Mouse (Mus musculus) heart, postnatal 0 days (tissue): ENCODE measurements around the gene Rhoh. TPM values are rescaled to one million over a fixed set of nuclear protein-coding genes. Genes with fewer than 3 reads are reported as not detected.

Source experiments
- ATAC-seq: fragments of 200-750 bp; cut with Nextera tagmentation; 2 replicates; pipeline ENCODE4 v1.8.0; 2017; ENCODE audit warnings: low read depth, moderate number of reproducible peaks, moderate library complexity; ENCODE audit not compliant: insufficient read depth
- DNase-seq: peaks from one replicate; pipeline ENCODE4 v3.0.0-alpha.2; 2016; ENCODE audit warnings: low spot score
- H3K27ac ChIP-seq: fragments of 300-500 bp; sonication (generic); 2 replicates; pipeline ENCODE4 v1.5.1; 2014; ENCODE audit warnings: low read depth, mild to moderate bottlenecking
- H3K27me3 ChIP-seq: fragments of 300-500 bp; sonication (generic); 2 replicates; pipeline ENCODE4 v1.6.1; 2014; ENCODE audit warnings: low read length, mixed read lengths; ENCODE audit not compliant: control insufficient read depth, insufficient read depth
- H3K36me3 ChIP-seq: fragments of 300-500 bp; sonication (generic); replicated peaks from 2 replicates; pipeline ENCODE4 v1.6.1; 2014; ENCODE audit warnings: low read length, mixed read lengths; ENCODE audit not compliant: control insufficient read depth, insufficient read depth
- H3K4me1 ChIP-seq: fragments of 300-500 bp; sonication (generic); 2 replicates; pipeline ENCODE4 v1.6.1; 2014; ENCODE audit warnings: antibody characterized with exemption; ENCODE audit not compliant: control insufficient read depth, insufficient read depth
- H3K4me2 ChIP-seq: fragments of 300-500 bp; sonication (generic); 2 replicates; pipeline ENCODE4 v1.6.1; 2014; ENCODE audit warnings: low read depth, mild to moderate bottlenecking, low read length, moderate library complexity
- H3K4me3 ChIP-seq: fragments of 300-500 bp; sonication (generic); 2 replicates; pipeline ENCODE4 v1.5.1; 2014; ENCODE audit warnings: low read depth, low read length
- H3K9ac ChIP-seq: fragments of 300-500 bp; sonication (generic); replicated peaks from 2 replicates; pipeline ENCODE4 v1.6.1; 2014; ENCODE audit warnings: low read depth, low read length, mixed read lengths
- H3K9me3 ChIP-seq: fragments of 300-500 bp; sonication (generic); replicated peaks from 2 replicates; pipeline ENCODE4 v1.6.1; 2016; ENCODE audit warnings: low read length; ENCODE audit not compliant: control insufficient read depth
- CTCF ChIP-seq: IDR thresholded peaks from 2 replicates; pipeline ENCODE4 v1.5.1; 2016; ENCODE audit warnings: antibody characterized with exemption, control low read depth, low read depth
- EP300 ChIP-seq: IDR thresholded peaks from 2 replicates; pipeline ENCODE4 v1.6.1; 2016; ENCODE audit warnings: antibody characterized with exemption, low read depth
- WGBS: fragments of 180-500 bp; shearing (Covaris S2); extraction: QIAGEN DNeasy Blood & Tissue Kit; methylation state at CpG from one replicate; pipeline ENCODE4 v1.1.7; 2014; 5-methylcytosine and 5-hydroxymethylcytosine counted together
- polyA plus RNA-seq: library from polyadenylated mRNA; unstranded; fragments of >200 nt; fragmentation: Nextera tagmentation; extraction: Ambion mirVana; gene quantifications from 2 replicates; pipeline ENCODE4 v1.2.1, GENCODE M21; 2015
- total RNA-seq: library from RNA; depleted of rRNA; stranded (reverse); fragments of >200 nt; gene quantifications from 2 replicates; pipeline ENCODE4 v1.2.3, GENCODE M21; 2014; ENCODE audit warnings: low replicate concordance

Rhoh gene
- total and polyA plus RNA-seq, 2 experiments from 2014 or later = 0.34 to 0.41 TPM

GRCm38 (mm10) chr5:65871276-65871875 is 10.4 kb downstream of the Rhoh start:
- no peak overlapping the region for H3K4me2 ChIP-seq
- 87% methylated on average over 13 of the region's 13 CpGs for WGBS
- TF ChIP-seq EP300 (no peak), CTCF (no peak)
- H3K4me1 ChIP-seq = peaks cover 5% of the 10 kb centered on the region
- no peak overlapping the region for H3K9ac ChIP-seq
- H3K27me3 ChIP-seq = no peaks in the 10 kb centered on the region
- H3K4me3 ChIP-seq = no peak overlapping the region
- no peak overlapping the region for H3K27ac ChIP-seq
- H3K36me3 ChIP-seq = no peaks in the 10 kb centered on the region
- DNase-seq = no peak
- H3K9me3 ChIP-seq = no peaks in the 10 kb centered on the region
- ATAC-seq = no peak

GRCm38 (mm10) chr5:65873212-65873611 is 12.2 kb downstream of the Rhoh start:
- 48% methylated on average over 4 of the region's 4 CpGs for WGBS
- no peak overlapping the region for H3K9ac ChIP-seq
- no peak overlapping the region for H3K4me3 ChIP-seq
- H3K4me1 ChIP-seq = peaks cover 5% of the 10 kb centered on the region
- no peak overlapping the region for H3K4me2 ChIP-seq
- TF ChIP-seq EP300 = no peak
- TF ChIP-seq CTCF = no peak
- no peaks in the 10 kb centered on the region for H3K36me3 ChIP-seq
- no peak for DNase-seq
- ATAC-seq = no peak
- H3K27me3 ChIP-seq = no peaks in the 10 kb centered on the region
- H3K27ac ChIP-seq = no peak overlapping the region
- no peaks in the 10 kb centered on the region for H3K9me3 ChIP-seq

GRCm38 (mm10) chr5:65875269-65875668 is 14.3 kb downstream of the Rhoh start:
- DNase-seq (no peak), ATAC-seq (no peak)
- no peak overlapping the region for H3K4me2 ChIP-seq
- H3K36me3 ChIP-seq = no peaks in the 10 kb centered on the region
- no peak overlapping the region for H3K9ac ChIP-seq
- TF ChIP-seq CTCF (no peak), EP300 (no peak)
- H3K27ac ChIP-seq = no peak overlapping the region
- 85% methylated on average over 7 of the region's 7 CpGs for WGBS
- no peaks in the 10 kb centered on the region for H3K9me3 ChIP-seq
- H3K4me1 ChIP-seq = no peaks in the 10 kb centered on the region
- H3K27me3 ChIP-seq = no peaks in the 10 kb centered on the region
- no peak overlapping the region for H3K4me3 ChIP-seq

- no peak overlapping the region for H3K4me3 ChIP-seq
- H3K4me2 ChIP-seq = no peak overlapping the region
- no peaks in the 10 kb centered on the region for H3K27me3 ChIP-seq
- TF ChIP-seq EP300 (no peak), CTCF (no peak)
- no peaks in the 10 kb centered on the region for H3K36me3 ChIP-seq
- no peaks in the 10 kb centered on the region for H3K9me3 ChIP-seq
- 35% methylated on average over 3 of the region's 3 CpGs for WGBS
- H3K4me1 ChIP-seq = no peaks in the 10 kb centered on the region
- ATAC-seq = no peak
- no peak for DNase-seq
- H3K27ac ChIP-seq = no peak overlapping the region
- no peak overlapping the region for H3K9ac ChIP-seq
These were observed 17.4 kb downstream of the Rhoh start for GRCm38 (mm10) chr5:65878367-65878766.

- Histone ChIP-seq H3K36me3 (no peaks in the 10 kb centered on the region), H3K27me3 (no peaks in the 10 kb centered on the region), H3K27ac (no peak overlapping the region), H3K4me3 (no peak overlapping the region), H3K9ac (no peak overlapping the region), H3K9me3 (no peaks in the 10 kb centered on the region), H3K4me1 (no peaks in the 10 kb centered on the region), H3K4me2 (no peak overlapping the region)
- DNase-seq (no peak), ATAC-seq (no peak)
- WGBS = 88% methylated on average over 2 of the region's 2 CpGs
- TF ChIP-seq CTCF = no peak
- TF ChIP-seq EP300 = no peak
These were observed 20.2 kb downstream of the Rhoh start for GRCm38 (mm10) chr5:65881254-65881653.
